9 mouse cellular contexts compared by ENCODE assay signal in genomic region chr17:44151130-44151529, GRCm38 (mm10). TPM values are rescaled to one million over a fixed set of nuclear protein-coding genes. Genes with fewer than 3 reads are reported as not detected.
DNase-seq lines count a peak whose midpoint lies in the region; ATAC-seq and TF ChIP-seq lines count a peak whose summit lies in the region.
"Had no signal": no experiment of that assay in that cellular context is flagged by ENCODE, and none has a peak within 500 bp of the region (broad histone marks: within the 10 kb centered on the region; RNA-seq: fewer than 3 reads in every experiment).

No protein-coding gene starts in this region.

- no peak overlapping the region for H3K27ac ChIP-seq in cerebellum, adult 2 months (ENCODE audit: insufficient read depth, low read length)
- H3K27ac ChIP-seq in midbrain, embryonic 10.5 days (replicated peaks), result no peak overlapping the region
- H3K27ac ChIP-seq in midbrain, embryonic 13.5 days, result no peak overlapping the region
- no peak overlapping the region for H3K27ac ChIP-seq in bone marrow macrophage, adult 2 months (ENCODE audit: insufficient read depth, low read depth, low read length)

- WGBS in cerebellum, adult 2 months, result 78% methylated on average over 3 of the region's 3 CpGs
- WGBS in midbrain, embryonic 10.5 days, result 70% methylated on average over 3 of the region's 3 CpGs
- WGBS in midbrain, embryonic 13.5 days, result 80% methylated on average over 3 of the region's 3 CpGs

- H3K36me3 ChIP-seq in midbrain, embryonic 10.5 days, result no peaks in the 10 kb centered on the region
- H3K36me3 ChIP-seq in midbrain, embryonic 13.5 days, result no peaks in the 10 kb centered on the region
- H3K36me3 ChIP-seq: G1E had no signal

- peak; percentile 31; the same call in 1 of the 2 replicates for TF ChIP-seq CTCF in cerebellum, adult 2 months (IDR thresholded peaks at IDR 0.05; ENCODE audit: borderline replicate concordance, insufficient read depth, low read depth, low read length)
- TF ChIP-seq CTCF in bone marrow macrophage, adult 2 months (IDR thresholded peaks at IDR 0.05; ENCODE audit: low read depth, low read length), result peak; percentile 85

- no peak for ATAC-seq in midbrain, embryonic 13.5 days
- no peak for ATAC-seq in monocyte, adult 5-6 weeks (replicated peaks; ENCODE audit: insufficient number of reproducible peaks, low FRiP score, low TSS enrichment, poor library complexity, severe bottlenecking)

- H3K9me3 ChIP-seq in midbrain, embryonic 10.5 days (replicated peaks), result no peaks in the 10 kb centered on the region
- no peaks in the 10 kb centered on the region for H3K9me3 ChIP-seq in midbrain, embryonic 13.5 days

- H3K9ac ChIP-seq in midbrain, embryonic 13.5 days (replicated peaks), result no peak overlapping the region

- no peaks in the 10 kb centered on the region for H3K4me1 ChIP-seq in cerebellum, adult 2 months (ENCODE audit: control insufficient read depth, insufficient read depth, low read length)
- H3K4me1 ChIP-seq in midbrain, embryonic 10.5 days, result no peaks in the 10 kb centered on the region
- H3K4me1 ChIP-seq in midbrain, embryonic 13.5 days (replicated peaks), result no peaks in the 10 kb centered on the region; the same call in 1 of the 2 replicates
- no peaks in the 10 kb centered on the region for H3K4me1 ChIP-seq in bone marrow macrophage, adult 2 months (ENCODE audit: control insufficient read depth, insufficient read depth, low read length)

- no peak for DNase-seq in cerebellum, adult 2 months
- DNase-seq in cerebellum, adult 9-10 months, result no peak
- peak; percentile 32 for DNase-seq in midbrain, embryonic 10.5 days (ENCODE audit: low spot score)
- DNase-seq in heart, postnatal 4 days, result peak; percentile 75
- peak; percentile 82 for DNase-seq in lung, postnatal 36 days

- H3K4me2 ChIP-seq in midbrain, embryonic 13.5 days (replicated peaks), result no peak overlapping the region

- no peaks in the 10 kb centered on the region for H3K27me3 ChIP-seq in cerebellum, adult 2 months (ENCODE audit: control insufficient read depth, insufficient read depth, low read length)
- no peaks in the 10 kb centered on the region for H3K27me3 ChIP-seq in midbrain, embryonic 10.5 days (ENCODE audit: low read depth, poor library complexity, severe bottlenecking)
- no peaks in the 10 kb centered on the region for H3K27me3 ChIP-seq in midbrain, embryonic 13.5 days

- no peak for TF ChIP-seq POLR2A in cerebellum, adult 2 months (IDR thresholded peaks at IDR 0.05; ENCODE audit: borderline replicate concordance, insufficient read depth, low read length)
- no peak for TF ChIP-seq POLR2A in bone marrow macrophage, adult 2 months (IDR thresholded peaks at IDR 0.05; ENCODE audit: borderline replicate concordance, low read depth, low read length)

- H3K4me3 ChIP-seq in cerebellum, adult 2 months (replicated peaks; ENCODE audit: insufficient read depth, low read depth, low read length), result no peak overlapping the region
- no peak overlapping the region for H3K4me3 ChIP-seq in midbrain, embryonic 10.5 days
- no peak overlapping the region for H3K4me3 ChIP-seq in midbrain, embryonic 13.5 days (replicated peaks)
- H3K4me3 ChIP-seq in bone marrow macrophage, adult 2 months (ENCODE audit: insufficient read depth, low read length), result no peak overlapping the region

RNA-seq across cellular contexts. Expression of gene Clic5, which starts 37.3 kb away (rescaled TPM):
- polyA plus RNA-seq in cerebellum, adult 2 months (2012; rRNA removed), result 2.3 and 2.7 TPM in 2 replicates
- polyA plus RNA-seq in midbrain, embryonic 10.5 days (2016; fragmentation: Nextera tagmentation; extraction: Ambion mirVana), result 0.23 and 0.82 TPM in 2 replicates
- 0.70 and 0.72 TPM in 2 replicates for polyA plus RNA-seq in midbrain, embryonic 13.5 days (2015; fragmentation: Nextera tagmentation; extraction: Ambion mirVana)
- polyA plus RNA-seq in bone marrow macrophage, adult 2 months (2012; ENCODE audit: insufficient read depth, insufficient read length, missing spikeins), result 0.12 and 0.13 TPM in 2 replicates
- 10 to 100 TPM; 75.6 to 78.3 TPM for total RNA-seq in heart, postnatal 4 days (2021)
- 0.32 to 2.0 TPM (median 0.67 TPM) in 3 replicates for total RNA-seq in monocyte, adult 5-6 weeks (2017)
- polyA plus RNA-seq: G1E had no signal

RNA-seq across cellular contexts. Expression of gene Enpp4, which starts 45.5 kb away (rescaled TPM):
- 14.4 and 18.2 TPM in 2 replicates for polyA plus RNA-seq in cerebellum, adult 2 months (2012; rRNA removed)
- 2.4 and 3.5 TPM in 2 replicates for polyA plus RNA-seq in midbrain, embryonic 10.5 days (2016; fragmentation: Nextera tagmentation; extraction: Ambion mirVana)
- 4.0 and 4.5 TPM in 2 replicates for polyA plus RNA-seq in midbrain, embryonic 13.5 days (2015; fragmentation: Nextera tagmentation; extraction: Ambion mirVana)
- polyA plus RNA-seq in bone marrow macrophage, adult 2 months (2012; ENCODE audit: insufficient read depth, insufficient read length, missing spikeins), result 1.9 and 2.8 TPM in 2 replicates
- total RNA-seq in heart, postnatal 4 days (2021), result 10 to 100 TPM; 13.5 to 13.8 TPM
- 9.7 to 31.6 TPM (median 12.8 TPM) in 3 replicates for total RNA-seq in monocyte, adult 5-6 weeks (2017)
- polyA plus RNA-seq: G1E had no signal

Comparison
In these comparisons a context has a peak if more than half of its experiments do, and no peak if none do; other contexts are left out.
1. DNase-seq: peak in midbrain, embryonic 10.5 days (single experiment), heart, postnatal 4 days (single experiment) and lung, postnatal 36 days (single experiment); none in cerebellum, adult 2 months (0 of 2) and cerebellum, adult 9-10 months (single experiment).